Mouse (Mus musculus) erythroblast, embryonic 14.5 days (primary cell): ENCODE measurements around the gene Gm11559.
"Not testable (repeated sequence)": the region's sequence is repeated elsewhere in the genome, so short reads cannot be mapped to it uniquely, and the experiment has no call there.

Experiments
- GATA1 ChIP-seq: IDR thresholded peaks from 2 replicates; pipeline ENCODE4 v1.6.1; 2012; ENCODE audit warnings: low read length, inconsistent platforms, mixed read lengths
- TAL1 ChIP-seq: IDR thresholded peaks from 3 replicates; pipeline ENCODE4 v1.6.1; 2012; ENCODE audit warnings: low read length, inconsistent platforms, mixed read lengths

DNA sequence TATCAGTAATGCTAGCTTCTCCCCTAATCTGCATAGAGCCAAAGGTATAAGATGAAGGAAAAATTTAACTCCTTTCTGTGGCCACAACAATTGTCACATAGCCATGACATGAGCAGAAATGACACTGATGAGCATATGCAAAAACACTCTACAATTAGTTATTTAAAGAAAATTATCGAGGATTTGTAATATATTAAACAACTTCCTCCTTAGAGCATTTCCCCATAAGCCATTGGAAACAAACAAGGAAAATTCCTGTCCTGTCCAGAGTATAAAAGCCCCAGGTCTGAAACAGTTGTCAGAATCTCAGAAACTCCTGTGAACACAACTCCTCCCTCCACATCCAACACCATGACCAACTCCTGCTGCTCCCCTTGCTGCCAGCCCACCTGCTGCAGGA is at the start of gene Gm11559:
- not testable (repeated sequence) for TF ChIP-seq GATA1, TAL1
